Mouse (Mus musculus) forebrain, embryonic 10.5 days (tissue): ENCODE results near the gene Hprt. TPM values are rescaled to one million over a fixed set of nuclear protein-coding genes. Genes with fewer than 3 reads are reported as not detected.

ENCODE experiments used
- DNase-seq: peaks from one replicate; pipeline ENCODE4 v3.0.0-alpha.2; 2017; ENCODE audit warnings: low spot score; ENCODE audit errors: extremely low spot score
- H3K27ac ChIP-seq: fragments of 300-500 bp; sonication (generic); 2 replicates; pipeline ENCODE4 v1.5.1; 2016; ENCODE audit warnings: mild to moderate bottlenecking
- H3K27me3 ChIP-seq: fragments of 300-500 bp; sonication (generic); 2 replicates; pipeline ENCODE4 v1.6.1; 2016; ENCODE audit warnings: mild to moderate bottlenecking; ENCODE audit not compliant: poor library complexity, severe bottlenecking
- H3K36me3 ChIP-seq: fragments of 300-500 bp; sonication (generic); replicated peaks from 2 replicates; pipeline ENCODE4 v1.6.1; 2016; ENCODE audit warnings: mild to moderate bottlenecking, moderate library complexity
- H3K4me1 ChIP-seq: fragments of 300-500 bp; sonication (generic); 2 replicates; pipeline ENCODE4 v1.6.1; 2016
- H3K4me3 ChIP-seq: fragments of 300-500 bp; sonication (generic); 2 replicates; pipeline ENCODE4 v1.5.1; 2016; ENCODE audit warnings: mild to moderate bottlenecking, moderate library complexity
- H3K9me3 ChIP-seq: fragments of 300-500 bp; sonication (generic); 2 replicates; pipeline ENCODE4 v1.6.1; 2016; ENCODE audit warnings: mild to moderate bottlenecking, moderate library complexity
- WGBS: fragments of 180-500 bp; shearing (Covaris S2); methylation state at CpG from one replicate; pipeline ENCODE4 v1.1.7; 2016; 5-methylcytosine and 5-hydroxymethylcytosine counted together
- polyA plus RNA-seq: library from polyadenylated mRNA; unstranded; fragments of >200 nt; fragmentation: Nextera tagmentation; extraction: Ambion mirVana; gene quantifications from 2 replicates; pipeline ENCODE4 v1.2.1, GENCODE M21; 2016

Gene Hprt
- polyA plus RNA-seq, 1 experiment from 2014 or later: 119 TPM

GRCm38 (mm10) chrX:53046911-53047310 is 59.0 kb downstream of the Hprt start:
- Histone ChIP-seq H3K9me3 (no peaks in the 10 kb centered on the region), H3K27ac (no peak overlapping the region), H3K4me3 (no peak overlapping the region), H3K4me1 (peaks cover 17% of the 10 kb centered on the region), H3K36me3 (no peaks in the 10 kb centered on the region), H3K27me3 (no peaks in the 10 kb centered on the region)
- DNase-seq: no peak
- 76% methylated on average over 2 of the region's 2 CpGs for WGBS

DNA sequence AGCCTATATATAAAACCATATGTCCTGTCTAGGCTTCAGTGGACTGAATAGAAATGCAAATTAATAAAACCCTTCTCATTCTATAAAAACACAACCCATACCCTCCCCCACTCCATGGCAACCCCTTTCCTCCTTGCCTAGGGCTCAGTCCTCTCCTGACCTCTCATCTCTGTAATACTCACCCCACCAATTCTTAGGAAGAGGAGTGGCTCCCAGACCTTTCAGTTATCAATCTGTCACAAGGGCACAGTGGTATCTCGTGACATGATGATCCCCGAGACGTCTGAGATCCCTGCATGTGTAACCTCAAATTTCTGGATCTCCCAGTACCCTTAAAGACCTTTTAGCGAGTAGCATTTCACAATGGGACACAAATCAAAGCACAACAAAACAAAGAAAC is 61.3 kb downstream of the Hprt start:
- H3K36me3 ChIP-seq: peaks cover 6% of the 10 kb centered on the region; the same call in 1 of the 2 replicates
- 53% methylated on average over 4 of the region's 4 CpGs for WGBS
- no peak overlapping the region for H3K4me3 ChIP-seq
- peaks cover 25% of the 10 kb centered on the region for H3K4me1 ChIP-seq
- no peak overlapping the region for H3K27ac ChIP-seq
- no peaks in the 10 kb centered on the region for H3K9me3 ChIP-seq
- H3K27me3 ChIP-seq: peaks cover 6% of the 10 kb centered on the region; the same call in 1 of the 2 replicates
- no peak for DNase-seq

DNA sequence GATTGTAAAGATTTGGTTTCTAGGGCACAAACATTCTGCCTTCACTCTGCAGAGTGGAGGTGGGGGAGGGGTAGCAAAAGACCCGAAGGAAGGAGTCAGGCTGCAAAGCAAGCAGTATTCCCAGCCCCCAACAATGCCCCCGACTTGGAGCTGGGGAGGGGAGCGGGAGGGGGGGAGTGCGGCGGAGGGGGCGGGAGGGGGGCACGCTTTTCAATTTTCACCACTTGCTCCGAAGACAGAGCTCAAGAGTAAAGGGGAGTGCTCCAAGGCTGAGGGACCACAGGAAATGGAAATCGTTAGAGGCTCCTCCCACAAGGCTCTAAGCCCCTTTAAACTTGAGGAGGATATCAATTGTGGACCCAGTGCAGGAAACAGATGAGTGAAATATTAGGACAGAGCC is 62.4 kb downstream of the Hprt start:
- peak; percentile 29 for DNase-seq
- Histone ChIP-seq H3K9me3 (no peaks in the 10 kb centered on the region), H3K27ac (peak overlapping the region; percentile 81), H3K27me3 (peaks cover 8% of the 10 kb centered on the region; the same call in 1 of the 2 replicates), H3K4me3 (peak overlapping the region; percentile 45), H3K36me3 (peaks cover 6% of the 10 kb centered on the region; the same call in 1 of the 2 replicates), H3K4me1 (peaks cover 25% of the 10 kb centered on the region)
- WGBS: 16% methylated on average over 9 of the region's 9 CpGs

DNA sequence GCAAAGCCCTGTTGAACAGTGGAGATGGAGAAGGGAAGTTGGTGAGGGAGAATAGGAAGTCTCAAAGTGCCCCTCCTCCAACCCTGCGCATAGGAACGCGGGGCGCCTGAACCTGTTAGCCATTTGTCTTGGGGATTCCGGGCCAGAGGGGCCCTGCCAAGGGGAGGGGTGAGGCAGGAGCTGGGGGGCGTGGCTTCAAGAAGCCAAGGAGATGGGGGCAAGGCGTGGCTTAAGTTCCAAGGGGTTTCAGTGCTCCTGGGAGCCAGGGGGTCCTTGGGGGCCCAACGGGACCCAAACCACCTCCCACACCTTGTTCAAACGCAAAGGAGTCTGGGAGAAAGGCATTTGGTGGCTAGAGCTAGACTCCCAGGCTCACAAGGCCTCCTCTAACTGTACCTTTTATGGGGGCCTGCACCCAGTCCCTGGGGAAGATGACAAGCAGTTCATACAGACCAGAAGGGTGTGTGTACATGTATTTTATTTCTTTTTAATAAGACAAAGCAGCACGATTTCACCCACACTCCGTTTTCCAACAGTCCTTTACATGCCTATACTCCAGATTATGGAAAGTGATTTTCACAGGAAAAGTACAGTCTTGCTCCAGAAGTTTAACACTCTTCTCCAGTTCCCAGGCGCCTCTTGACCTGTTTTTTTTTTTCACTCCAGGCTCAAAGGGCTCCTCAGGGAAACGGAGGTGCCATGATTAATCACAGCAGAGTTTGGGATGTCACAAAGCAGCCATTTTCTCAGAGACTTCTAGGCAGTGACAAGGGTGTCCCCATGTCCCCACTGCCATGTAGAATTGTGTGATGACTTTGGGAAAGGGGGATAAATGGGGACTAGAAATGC is 64.9 kb downstream of the Hprt start:
- DNase-seq: peak; percentile 59
- H3K27me3 ChIP-seq: peaks cover 20% of the 10 kb centered on the region
- H3K4me1 ChIP-seq: peaks cover 33% of the 10 kb centered on the region
- H3K27ac ChIP-seq: peak overlapping the region; percentile 76
- H3K36me3 ChIP-seq: peaks cover 6% of the 10 kb centered on the region; the same call in 1 of the 2 replicates
- H3K4me3 ChIP-seq: peak overlapping the region; percentile 40
- H3K9me3 ChIP-seq: no peaks in the 10 kb centered on the region
- 17% methylated on average over 13 of the region's 13 CpGs for WGBS

GRCm38 (mm10) chrX:53053885-53054284 is 65.9 kb downstream of the Hprt start:
- Histone ChIP-seq H3K27me3 (peaks cover 30% of the 10 kb centered on the region), H3K27ac (no peak overlapping the region), H3K36me3 (peaks cover 6% of the 10 kb centered on the region; the same call in 1 of the 2 replicates), H3K4me3 (no peak overlapping the region), H3K4me1 (peaks cover 34% of the 10 kb centered on the region), H3K9me3 (no peaks in the 10 kb centered on the region)
- 65% methylated on average over 5 of the region's 5 CpGs for WGBS
- DNase-seq: no peak

- Histone ChIP-seq H3K9me3 (no peaks in the 10 kb centered on the region), H3K4me3 (peak overlapping the region; percentile 64), H3K27me3 (peaks cover 45% of the 10 kb centered on the region), H3K27ac (0 out of 2 replicates have a peak overlapping the region, but pooled peaks have one; percentile 91), H3K36me3 (peaks cover 6% of the 10 kb centered on the region; the same call in 1 of the 2 replicates), H3K4me1 (peaks cover 22% of the 10 kb centered on the region)
- 14% methylated on average over 9 of the region's 9 CpGs for WGBS
- no peak for DNase-seq
These were observed 67.8 kb downstream of the Hprt start for GRCm38 (mm10) chrX:53055771-53056170.

- Histone ChIP-seq H3K4me1 (peaks cover 22% of the 10 kb centered on the region), H3K9me3 (no peaks in the 10 kb centered on the region), H3K4me3 (peak overlapping the region; percentile 64), H3K36me3 (peaks cover 6% of the 10 kb centered on the region; the same call in 1 of the 2 replicates), H3K27me3 (peaks cover 51% of the 10 kb centered on the region), H3K27ac (peak overlapping the region; percentile 91)
- 23% methylated on average over 30 of the region's 33 CpGs for WGBS
- DNase-seq: peak; percentile 54
These were observed 68.7 kb downstream of the Hprt start for GRCm38 (mm10) chrX:53056627-53057026.

- Histone ChIP-seq H3K9me3 (no peaks in the 10 kb centered on the region), H3K4me1 (peaks cover 22% of the 10 kb centered on the region), H3K27me3 (peaks cover 51% of the 10 kb centered on the region), H3K27ac (peak overlapping the region; percentile 91), H3K4me3 (peak overlapping the region; percentile 64), H3K36me3 (peaks cover 6% of the 10 kb centered on the region; the same call in 1 of the 2 replicates)
- peak; percentile 75 for DNase-seq
- WGBS: 25% methylated on average over 41 of the region's 42 CpGs
These were observed 69.3 kb downstream of the Hprt start for GRCm38 (mm10) chrX:53057054-53057759.

- H3K27me3 ChIP-seq: peaks cover 51% of the 10 kb centered on the region
- H3K27ac ChIP-seq: peak overlapping the region; percentile 91; the same call in 1 of the 2 replicates
- peak overlapping the region; percentile 64 for H3K4me3 ChIP-seq
- H3K4me1 ChIP-seq: peaks cover 17% of the 10 kb centered on the region
- 19% methylated on average over 6 of the region's 6 CpGs for WGBS
- no peaks in the 10 kb centered on the region for H3K9me3 ChIP-seq
- H3K36me3 ChIP-seq: peaks cover 6% of the 10 kb centered on the region; the same call in 1 of the 2 replicates
- DNase-seq: no peak
These were observed 69.8 kb downstream of the Hprt start for GRCm38 (mm10) chrX:53057760-53058090.

DNA sequence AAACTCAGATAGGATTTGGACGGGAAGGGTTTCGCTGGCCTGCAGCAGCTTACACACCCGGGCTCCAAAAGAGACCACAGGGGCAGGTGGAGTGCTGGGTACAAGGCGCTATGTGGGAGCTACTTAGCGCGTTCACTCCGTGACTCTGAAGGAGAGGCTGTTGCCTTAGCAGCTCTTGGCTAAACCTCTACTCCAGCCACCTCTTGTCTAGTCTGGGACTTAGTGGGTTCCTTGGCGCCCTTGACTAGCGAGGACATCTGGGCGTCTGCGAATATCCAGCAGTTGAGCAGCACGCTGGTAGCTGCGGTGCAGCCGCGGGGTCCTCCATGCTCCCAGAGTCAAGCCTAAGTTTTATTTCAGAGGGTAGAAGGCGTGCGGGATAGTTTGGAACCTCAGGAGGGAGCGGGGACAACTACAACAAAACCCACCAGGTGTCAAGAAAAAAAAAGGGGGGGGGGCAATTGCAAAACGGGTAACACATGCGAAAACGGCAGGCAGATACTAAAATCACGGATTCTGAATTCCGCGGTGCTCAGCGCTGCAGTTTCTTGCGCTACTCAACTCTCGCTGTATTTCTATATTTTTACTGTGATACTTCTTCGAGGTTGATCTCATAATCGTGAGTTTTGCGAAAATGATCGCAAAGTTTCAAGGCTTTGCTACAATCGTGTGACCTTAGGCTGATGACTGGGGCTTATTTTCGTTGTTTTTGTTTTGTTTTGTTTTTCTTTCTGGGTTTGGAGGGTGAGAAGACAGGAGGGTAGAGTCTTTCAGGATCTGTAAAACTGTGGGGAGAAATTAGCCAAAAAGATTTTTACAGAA is 70.7 kb downstream of the Hprt start:
- Histone ChIP-seq H3K4me3 (peak overlapping the region; percentile 44), H3K36me3 (peaks cover 6% of the 10 kb centered on the region; the same call in 1 of the 2 replicates), H3K27ac (peak overlapping the region; percentile 35; the same call in 1 of the 2 replicates), H3K27me3 (peaks cover 51% of the 10 kb centered on the region), H3K4me1 (peaks cover 14% of the 10 kb centered on the region), H3K9me3 (no peaks in the 10 kb centered on the region)
- WGBS: 11% methylated on average over 33 of the region's 33 CpGs
- DNase-seq: peak; percentile 42

DNA sequence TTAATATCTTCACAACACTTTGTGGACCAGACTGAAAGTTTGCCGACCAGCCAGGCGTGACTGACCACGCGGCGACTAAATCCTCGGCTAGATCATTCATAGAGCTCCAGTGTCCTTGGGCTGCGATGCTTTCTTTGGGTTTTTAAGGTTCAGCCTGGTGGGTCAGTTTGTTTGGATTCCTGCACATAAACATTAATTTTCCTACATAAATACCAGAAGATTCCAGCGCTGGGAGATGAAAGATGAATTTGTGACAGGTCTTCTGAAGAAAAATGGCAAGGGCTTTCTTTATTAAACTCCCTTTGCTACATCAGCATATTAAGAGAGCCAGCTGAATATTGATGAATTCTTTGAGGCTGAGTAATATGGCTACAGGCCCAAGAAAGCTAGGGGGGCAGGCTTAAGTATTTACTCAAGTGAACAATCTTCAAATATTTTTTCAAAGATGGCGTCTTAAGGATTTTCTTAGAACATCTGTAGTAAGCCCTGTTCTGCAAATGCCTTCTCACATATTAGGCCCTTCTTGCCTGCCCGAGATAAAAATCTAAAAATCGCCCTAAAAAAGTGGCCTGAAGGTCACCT is 71.6 kb downstream of the Hprt start:
- no peaks in the 10 kb centered on the region for H3K36me3 ChIP-seq
- H3K4me3 ChIP-seq: peak overlapping the region; percentile 44

DNA sequence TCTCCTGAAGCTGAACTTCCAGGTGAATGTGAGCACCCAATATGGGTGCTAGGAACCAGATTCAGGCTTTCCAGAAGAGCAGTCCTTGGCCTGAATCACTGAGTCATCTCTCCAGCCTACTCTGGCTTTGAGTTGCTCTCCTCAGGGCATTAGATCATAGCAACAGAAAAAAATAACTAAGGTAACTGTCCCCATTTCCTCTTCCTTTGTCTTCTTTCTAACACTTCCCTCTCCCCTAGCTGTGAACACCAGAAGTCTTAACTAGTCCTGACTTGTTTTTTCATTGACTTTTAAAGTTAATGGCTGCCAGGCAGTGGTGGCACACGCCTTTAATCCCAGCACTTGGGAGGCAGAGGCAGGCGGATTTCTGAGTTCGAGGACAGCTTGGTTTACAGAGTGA is 76.5 kb downstream of the Hprt start:
- 0 out of 2 replicates have a peak, but pooled peaks cover 1% of the 10 kb centered on the region for H3K4me1 ChIP-seq
- DNase-seq: no peak
- no peak overlapping the region for H3K27ac ChIP-seq
- H3K27me3 ChIP-seq: peaks cover 19% of the 10 kb centered on the region
- no peaks in the 10 kb centered on the region for H3K9me3 ChIP-seq
- no peak overlapping the region for H3K4me3 ChIP-seq
- H3K36me3 ChIP-seq: no peaks in the 10 kb centered on the region
- 91% methylated on average over 3 of the region's 3 CpGs for WGBS

More for the DNA sequence above, 71.6 kb downstream of the Hprt start:
- DNase-seq: no peak
- H3K27ac ChIP-seq: no peak overlapping the region
- no peaks in the 10 kb centered on the region for H3K9me3 ChIP-seq
- H3K27me3 ChIP-seq: peaks cover 43% of the 10 kb centered on the region
- H3K4me1 ChIP-seq: peaks cover 14% of the 10 kb centered on the region
- 19% methylated on average over 11 of the region's 11 CpGs for WGBS
